Mouse (Mus musculus) liver, embryonic 14.5 days (tissue): ENCODE results near the gene Npcd.

Experiments used
- CTCF ChIP-seq: IDR thresholded peaks from 2 replicates; pipeline ENCODE4 v1.5.1; 2016; ENCODE audit warnings: antibody characterized with exemption, low read depth, control low read depth
- EP300 ChIP-seq: IDR thresholded peaks from 2 replicates; pipeline ENCODE4 v1.6.1; 2016; ENCODE audit warnings: antibody characterized with exemption, low read depth

DNA sequence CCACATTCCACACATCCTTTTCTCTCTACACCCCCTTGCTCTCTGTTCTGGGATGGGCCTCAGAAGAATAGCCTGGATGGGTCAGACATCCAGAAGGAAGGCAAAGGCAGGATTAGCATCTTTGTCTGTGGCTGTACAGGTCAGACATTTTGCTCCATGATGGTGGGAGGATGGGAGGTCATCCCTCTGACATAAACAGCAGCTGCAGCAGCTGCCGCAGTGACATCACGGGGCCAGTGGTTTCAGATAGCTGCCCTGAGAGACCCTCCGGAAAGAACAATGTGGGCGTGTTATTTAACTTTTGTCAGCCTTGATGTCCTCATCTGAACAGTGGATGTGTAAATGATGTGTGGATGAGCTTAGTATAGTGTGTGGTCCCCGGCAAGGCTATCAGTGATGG is 88.2 kb downstream of the Npcd start:
- TF ChIP-seq CTCF = no peak
- no peak for TF ChIP-seq EP300
